Mouse (Mus musculus): Measurements from ENCODE around the gene Cdon.

Gene Cdon

GRCm38 (mm10) chr9:35541488-35541887 lies 120.6 kb downstream of the Cdon start:
- DNase-seq (ENCODE audit: low spot score in 2 of 2), result peak; percentile 67 to 82

- no peak for DNase-seq (ENCODE audit: low spot score in 2 of 2)
These were observed 121.0 kb downstream of the Cdon start for GRCm38 (mm10) chr9:35541941-35542340.

GRCm38 (mm10) chr9:35543099-35543860 lies 122.4 kb downstream of the Cdon start:
- no peak for DNase-seq (ENCODE audit: low spot score in 2 of 2)

- DNase-seq (ENCODE audit: low spot score in 2 of 2), result no peak
These were observed 123.7 kb downstream of the Cdon start for GRCm38 (mm10) chr9:35544666-35545065.

GRCm38 (mm10) chr9:35545704-35546103 lies 124.8 kb downstream of the Cdon start:
- no peak for DNase-seq (ENCODE audit: low spot score in 2 of 2)

- no peak for DNase-seq (ENCODE audit: low spot score in 2 of 2)
These were observed 125.8 kb downstream of the Cdon start for GRCm38 (mm10) chr9:35546745-35547144.

GRCm38 (mm10) chr9:35548455-35548854 lies 127.5 kb downstream of the Cdon start:
- DNase-seq (ENCODE audit: low spot score in 2 of 2), result no peak

- DNase-seq (ENCODE audit: low spot score in 2 of 2), result no peak
These were observed 135.7 kb downstream of the Cdon start for GRCm38 (mm10) chr9:35556494-35557102.

All from cerebellum, postnatal 4 days (tissue).